Mouse (Mus musculus): Measurements from ENCODE around the gene Mapk1ip1l.

DNA sequence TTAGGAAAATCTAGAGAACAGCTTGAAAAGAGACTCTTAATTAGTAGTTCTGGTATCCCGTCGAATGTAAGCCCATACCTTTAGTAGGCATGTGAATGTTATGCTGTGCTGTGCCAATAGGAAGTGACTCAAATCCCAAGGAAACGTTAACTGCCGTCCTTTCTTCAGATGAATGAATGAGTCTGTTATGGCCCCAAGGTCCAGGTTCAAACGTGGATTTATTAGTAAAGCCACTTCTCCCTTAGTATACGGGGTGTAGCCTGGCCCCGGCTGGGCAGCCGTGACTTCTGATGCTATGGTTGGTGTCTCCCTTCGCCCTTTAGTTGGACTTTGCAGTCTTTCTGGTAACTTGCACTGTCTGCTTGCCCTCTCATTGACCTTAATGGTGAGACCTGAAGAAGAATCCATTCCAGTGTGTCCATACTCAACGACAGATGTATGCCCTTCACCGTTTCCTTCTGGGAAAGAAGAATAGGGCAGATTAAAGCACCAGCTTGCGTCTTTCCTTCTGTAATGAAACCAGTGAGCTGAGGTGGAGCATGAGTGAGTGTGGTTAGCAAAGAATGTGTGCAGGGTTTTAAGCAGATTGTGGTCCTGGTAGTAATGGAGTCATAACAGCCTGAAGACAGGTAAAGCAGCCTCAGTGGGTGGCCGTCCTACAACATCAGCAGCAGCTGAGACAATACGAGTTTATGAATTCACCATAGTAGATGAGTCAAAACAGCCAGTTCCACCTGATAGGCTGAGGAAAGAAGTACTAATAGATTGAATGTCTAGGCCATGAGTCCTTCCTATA, 5.0 kb downstream of the Mapk1ip1l start:
- TF ChIP-seq GATA1 (IDR thresholded peaks at IDR 0.05; ENCODE audit: borderline replicate concordance, low read length) (no peak), FLI1 (IDR thresholded peaks at IDR 0.05; ENCODE audit: low read length) (no peak)
